Mouse (Mus musculus) erythroblast, embryonic 14.5 days (primary cell): ENCODE results near the gene Elavl1.

ENCODE experiments used
- GATA1 ChIP-seq: IDR thresholded peaks from 2 replicates; pipeline ENCODE4 v1.6.1; 2012; ENCODE audit warnings: low read length, inconsistent platforms, mixed read lengths
- TAL1 ChIP-seq: IDR thresholded peaks from 3 replicates; pipeline ENCODE4 v1.6.1; 2012; ENCODE audit warnings: low read length, inconsistent platforms, mixed read lengths

DNA sequence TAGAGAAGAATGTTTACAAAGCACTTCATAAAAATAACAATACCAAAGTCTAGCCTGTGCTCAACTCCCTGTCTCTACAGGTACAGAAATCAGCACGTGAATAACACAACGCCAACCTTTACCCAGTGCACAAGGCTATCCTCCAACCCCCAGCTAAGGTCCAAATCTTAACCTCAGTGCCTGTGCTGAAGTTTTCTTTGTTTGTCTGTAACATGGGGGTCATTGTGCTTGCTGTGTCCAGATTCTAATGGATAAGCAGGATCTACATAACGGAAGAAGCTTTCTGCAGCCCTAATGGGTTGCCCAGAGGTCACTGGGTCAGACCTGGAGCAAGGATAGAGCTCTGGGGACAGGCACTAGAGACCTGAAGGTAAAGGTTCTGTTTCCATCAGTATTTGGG is 41.0 kb upstream of the Elavl1 start:
- TF ChIP-seq TAL1 (no peak), GATA1 (no peak)
